Mouse (Mus musculus) kidney, adult 2 months (tissue): ENCODE data around the gene Zp3. TPM values are rescaled to one million over a fixed set of nuclear protein-coding genes. Genes with fewer than 3 reads are reported as not detected.

Source experiments
- DNase-seq: peaks from one replicate; pipeline ENCODE4 v3.0.0; 2021
- H3K27ac ChIP-seq: fragments of 200-500 bp; 2 replicates; pipeline ENCODE4 v1.5.1; 2012; ENCODE audit warnings: low read depth, low read length, control low read depth, inconsistent platforms; ENCODE audit not compliant: insufficient read depth
- H3K27me3 ChIP-seq: fragments of 200-500 bp; replicated peaks from 2 replicates; pipeline ENCODE4 v1.6.1; 2012; ENCODE audit warnings: mild to moderate bottlenecking, moderate library complexity, low read length, inconsistent platforms; ENCODE audit not compliant: control insufficient read depth, insufficient read depth
- H3K36me3 ChIP-seq: fragments of 200-500 bp; 2 replicates; pipeline ENCODE4 v1.6.1; 2012; ENCODE audit warnings: mild to moderate bottlenecking, moderate library complexity, low read length, inconsistent platforms; ENCODE audit not compliant: control insufficient read depth, insufficient read depth
- H3K4me1 ChIP-seq: fragments of 200-500 bp; 2 replicates; pipeline ENCODE4 v1.6.1; 2011; ENCODE audit warnings: low read length; ENCODE audit not compliant: control insufficient read depth, insufficient read depth
- H3K4me3 ChIP-seq: fragments of 200-500 bp; 2 replicates; pipeline ENCODE4 v1.5.1; 2011; ENCODE audit warnings: mild to moderate bottlenecking, low read depth, low read length, control low read depth; ENCODE audit not compliant: insufficient read depth
- CTCF ChIP-seq: fragments of 200-500 bp; conservative IDR thresholded peaks from 2 replicates; pipeline ENCODE4 v1.5.1; 2011; ENCODE audit warnings: low read depth, mild to moderate bottlenecking, control low read depth, low read length, moderate library complexity, mixed read lengths; ENCODE audit not compliant: insufficient read depth, insufficient read length
- POLR2A ChIP-seq: fragments of 200-500 bp; IDR thresholded peaks from one replicate; pipeline ENCODE4 v1.6.1; 2011; ENCODE audit warnings: low read depth, low read length, control low read depth
- WGBS: fragments of 180-500 bp; shearing (Covaris S2); methylation state at CpG from one replicate; pipeline ENCODE4 v1.1.7; 2018; 5-methylcytosine and 5-hydroxymethylcytosine counted together
- polyA plus RNA-seq: library from polyadenylated mRNA; depleted of rRNA; stranded (reverse); fragments of >200 nt; gene quantifications from 2 replicates; pipeline ENCODE4 v1.2.3, GENCODE M21; 2012; rRNA removed

Zp3 gene
- 0.08 TPM in 1 of 2 replicates, not detected in the other for polyA plus RNA-seq

GRCm38 (mm10) chr5:135979904-135980303 is at the start of gene Zp3:
Zp3 (plus strand) TSS chr5:135980099.
- Histone ChIP-seq H3K27me3 (no peaks in the 10 kb centered on the region), H3K27ac (no peak within 1 kb of the TSS), H3K36me3 (no peaks in the 10 kb centered on the region), H3K4me1 (no peaks in the 10 kb centered on the region), H3K4me3 (no peak within 1 kb of the TSS)
- 74% methylated on average over 8 of the region's 8 CpGs for WGBS
- TF ChIP-seq POLR2A (no peak), CTCF (no peak)
- DNase-seq: no peak

GRCm38 (mm10) chr5:135931526-135931925 is 48.4 kb upstream of the Zp3 start:
- 88% methylated on average over 9 of the region's 9 CpGs for WGBS
- Histone ChIP-seq H3K36me3 (no peaks in the 10 kb centered on the region), H3K4me1 (peaks cover 7% of the 10 kb centered on the region)

GRCm38 (mm10) chr5:135932359-135932758 is 47.5 kb upstream of the Zp3 start:
- H3K27ac ChIP-seq: no peak overlapping the region
- TF ChIP-seq POLR2A: no peak
- TF ChIP-seq CTCF: no peak
- H3K36me3 ChIP-seq: no peaks in the 10 kb centered on the region
- WGBS: 73% methylated on average over 2 of the region's 2 CpGs
- no peak for DNase-seq
- H3K4me3 ChIP-seq: no peak overlapping the region
- H3K4me1 ChIP-seq: peaks cover 5% of the 10 kb centered on the region; the same call in 1 of the 2 replicates
- H3K27me3 ChIP-seq: no peaks in the 10 kb centered on the region

More at GRCm38 (mm10) chr5:135931526-135931925, 48.4 kb upstream of the Zp3 start:
- no peak for DNase-seq
- Histone ChIP-seq H3K27me3 (no peaks in the 10 kb centered on the region), H3K27ac (no peak overlapping the region), H3K4me3 (no peak overlapping the region)
- no peak for TF ChIP-seq CTCF
- TF ChIP-seq POLR2A: no peak

DNA sequence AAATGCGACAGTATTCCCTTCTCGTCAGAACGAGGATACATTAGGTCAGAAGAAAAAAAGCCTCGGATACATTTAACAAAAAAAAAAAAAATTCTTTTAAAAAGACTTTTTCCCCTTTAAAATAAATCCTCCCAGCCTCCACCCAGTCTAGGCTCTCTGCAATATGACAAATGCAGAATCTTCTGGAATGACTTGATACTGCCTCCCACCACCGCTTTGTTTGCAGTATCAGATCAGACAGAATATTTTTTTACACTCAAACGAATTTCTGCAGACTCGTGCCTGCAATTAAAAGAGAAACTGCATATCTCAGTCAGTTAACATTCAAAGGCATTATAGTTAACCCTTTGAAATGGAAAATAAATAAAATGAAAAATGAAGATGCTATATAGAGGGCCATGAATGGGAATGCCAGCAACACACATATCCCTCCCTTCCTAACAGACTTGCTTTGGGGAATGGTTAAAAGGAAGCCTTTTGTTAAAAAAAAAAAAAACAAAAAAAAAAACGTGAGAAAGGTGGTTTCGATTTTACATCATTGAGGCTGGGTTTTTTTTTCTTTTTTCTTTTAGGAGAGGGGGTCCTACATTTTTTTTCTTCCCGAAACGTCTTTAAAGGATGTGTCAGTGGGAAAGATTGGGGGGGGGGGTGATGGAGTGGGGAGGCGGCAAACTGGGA is 46.5 kb upstream of the Zp3 start:
- no peak overlapping the region for H3K27ac ChIP-seq
- H3K36me3 ChIP-seq: no peaks in the 10 kb centered on the region
- peaks cover 5% of the 10 kb centered on the region; the same call in 1 of the 2 replicates for H3K4me1 ChIP-seq
- 11% methylated on average over 12 of the region's 12 CpGs for WGBS
- DNase-seq: no peak
- no peaks in the 10 kb centered on the region for H3K27me3 ChIP-seq
- H3K4me3 ChIP-seq: peak overlapping the region; percentile 95
- no peak for TF ChIP-seq CTCF
- no peak for TF ChIP-seq POLR2A

- TF ChIP-seq CTCF (no peak), POLR2A (no peak)
- Histone ChIP-seq H3K27ac (peak overlapping the region; percentile 82), H3K4me3 (peak overlapping the region; percentile 95), H3K27me3 (no peaks in the 10 kb centered on the region), H3K4me1 (peaks cover 5% of the 10 kb centered on the region; the same call in 1 of the 2 replicates), H3K36me3 (no peaks in the 10 kb centered on the region)
- peak; percentile 50 for DNase-seq
- WGBS: 1% methylated on average over 35 of the region's 35 CpGs
Observed at GRCm38 (mm10) chr5:135933900-135934441, 45.9 kb upstream of the Zp3 start.

GRCm38 (mm10) chr5:135934481-135935175 is 45.3 kb upstream of the Zp3 start, which contains the start of gene Ywhag:
Ywhag (minus strand) TSS chr5:135934616.
- H3K27ac ChIP-seq: peak within 1 kb of the TSS; percentile 96
- under 1% methylated on average over 44 of the region's 48 CpGs for WGBS

GRCm38 (mm10) chr5:135935176-135935523 is 44.7 kb upstream of the Zp3 start:
- no peak for TF ChIP-seq POLR2A
- no peak for TF ChIP-seq CTCF
- peak overlapping the region; percentile 85 for H3K27ac ChIP-seq
- H3K4me1 ChIP-seq: peaks cover 5% of the 10 kb centered on the region; the same call in 1 of the 2 replicates
- 42% methylated on average over 7 of the region's 7 CpGs for WGBS
- peak overlapping the region; percentile 13; the same call in 1 of the 2 replicates for H3K4me3 ChIP-seq
- no peaks in the 10 kb centered on the region for H3K27me3 ChIP-seq
- no peaks in the 10 kb centered on the region for H3K36me3 ChIP-seq
- DNase-seq: no peak

More at GRCm38 (mm10) chr5:135934481-135935175, 45.3 kb upstream of the Zp3 start, which contains the start of gene Ywhag:
- peak; percentile 98 for TF ChIP-seq POLR2A
- peak; percentile 69 for TF ChIP-seq CTCF
- Histone ChIP-seq H3K36me3 (no peaks in the 10 kb centered on the region), H3K27me3 (no peaks in the 10 kb centered on the region), H3K4me3 (peak within 1 kb of the TSS; percentile 95), H3K4me1 (peaks cover 5% of the 10 kb centered on the region; the same call in 1 of the 2 replicates)
- peak; percentile 98 for DNase-seq
